Comparison of ENCODE assay signal across 8 mouse cellular contexts in genomic region chr4:46601258-46601843, GRCm38 (mm10). TPM values are rescaled to one million over a fixed set of nuclear protein-coding genes. Genes with fewer than 3 reads are reported as not detected.
DNase-seq lines count a peak whose midpoint lies in the region; ATAC-seq and TF ChIP-seq lines count a peak whose summit lies in the region.

No protein-coding gene starts in this region.

- DNase-seq in kidney, adult 9 months: no peak
- DNase-seq in adrenal gland, postnatal 10 days: peak; percentile 49
- DNase-seq in cerebellum, postnatal 36 days: peak; percentile 71 to 74
- peak; percentile 48 for DNase-seq in hindbrain, embryonic 11.5 days (ENCODE audit: low spot score)
- DNase-seq in thymus, postnatal 10 days (ENCODE audit: low spot score in 2 of 2): no peak

- TF ChIP-seq CTCF in olfactory bulb, adult 2 months (IDR thresholded peaks at IDR 0.05; ENCODE audit: insufficient read depth, low read depth, low read length): no peak

- H3K4me3 ChIP-seq in kidney, embryonic 16.5 days (ENCODE audit: low read length): peak overlapping the region; percentile 63
- peak overlapping the region; percentile 58 for H3K4me3 ChIP-seq in hindbrain, embryonic 11.5 days (ENCODE audit: low read depth, low read length)
- peak overlapping the region; percentile 58 for H3K4me3 ChIP-seq in liver, embryonic 15.5 days (replicated peaks)
- H3K4me3 ChIP-seq in olfactory bulb, adult 2 months (ENCODE audit: insufficient read depth, low read depth, low read length): peak overlapping the region; percentile 59

- peak overlapping the region; percentile 98 for H3K4me2 ChIP-seq in kidney, embryonic 16.5 days (replicated peaks; ENCODE audit: low read depth, low read length)
- peak overlapping the region; percentile 96 for H3K4me2 ChIP-seq in hindbrain, embryonic 11.5 days (replicated peaks; ENCODE audit: low read depth, low read length)
- peak overlapping the region; percentile 80 for H3K4me2 ChIP-seq in liver, embryonic 15.5 days

- ATAC-seq in kidney, embryonic 16.5 days (ENCODE audit: low FRiP score, low TSS enrichment): peak; percentile 44
- ATAC-seq in hindbrain, embryonic 11.5 days (ENCODE audit: low FRiP score): peak; percentile 48; the same call in 1 of the 2 replicates
- no peak for ATAC-seq in liver, embryonic 15.5 days (ENCODE audit: insufficient read depth)

- TF ChIP-seq POLR2A in olfactory bulb, adult 2 months (IDR thresholded peaks at IDR 0.05; ENCODE audit: insufficient read depth, low read depth, low read length): no peak

- H3K9ac ChIP-seq in kidney, embryonic 16.5 days (replicated peaks; ENCODE audit: low read length): peak overlapping the region; percentile 67
- H3K9ac ChIP-seq in hindbrain, embryonic 11.5 days (ENCODE audit: low read depth, low read length): peak overlapping the region; percentile 62
- peak overlapping the region; percentile 41; the same call in 1 of the 2 replicates for H3K9ac ChIP-seq in liver, embryonic 15.5 days

- no peaks in the 10 kb centered on the region for H3K36me3 ChIP-seq in kidney, embryonic 16.5 days (ENCODE audit: insufficient read depth, low read length)
- H3K36me3 ChIP-seq in hindbrain, embryonic 11.5 days (ENCODE audit: control insufficient read depth, insufficient read depth, low read length): no peaks in the 10 kb centered on the region
- no peaks in the 10 kb centered on the region for H3K36me3 ChIP-seq in liver, embryonic 15.5 days (replicated peaks)

- H3K9me3 ChIP-seq in kidney, embryonic 16.5 days (ENCODE audit: low read length): no peaks in the 10 kb centered on the region
- no peaks in the 10 kb centered on the region for H3K9me3 ChIP-seq in hindbrain, embryonic 11.5 days (ENCODE audit: control insufficient read depth, low read length)
- no peaks in the 10 kb centered on the region for H3K9me3 ChIP-seq in liver, embryonic 15.5 days (replicated peaks)

- under 1% methylated on average over 52 of the region's 52 CpGs for WGBS in kidney, embryonic 16.5 days
- WGBS in hindbrain, embryonic 11.5 days: under 1% methylated on average over 35 of the region's 52 CpGs
- WGBS in liver, embryonic 15.5 days (ENCODE audit: insufficient replicate concordance): under 1% methylated on average over 50 of the region's 52 CpGs
- WGBS in olfactory bulb, adult 2 months: 1% methylated on average over 51 of the region's 52 CpGs

- peaks cover 23% of the 10 kb centered on the region for H3K27me3 ChIP-seq in kidney, embryonic 16.5 days (ENCODE audit: insufficient read depth, low read length)
- H3K27me3 ChIP-seq in hindbrain, embryonic 11.5 days (ENCODE audit: control insufficient read depth, insufficient read depth, low read length): peaks cover 20% of the 10 kb centered on the region
- peaks cover 70% of the 10 kb centered on the region for H3K27me3 ChIP-seq in liver, embryonic 15.5 days

- peaks cover 5% of the 10 kb centered on the region; the same call in 1 of the 2 replicates for H3K4me1 ChIP-seq in kidney, embryonic 16.5 days (ENCODE audit: insufficient read depth, low read length)
- H3K4me1 ChIP-seq in hindbrain, embryonic 11.5 days (replicated peaks; ENCODE audit: control insufficient read depth, insufficient read depth, low read length): no peaks in the 10 kb centered on the region
- peaks cover 28% of the 10 kb centered on the region for H3K4me1 ChIP-seq in liver, embryonic 15.5 days (replicated peaks)
- H3K4me1 ChIP-seq in olfactory bulb, adult 2 months (ENCODE audit: control insufficient read depth, insufficient read depth, low read length): peaks cover 7% of the 10 kb centered on the region

- H3K27ac ChIP-seq in kidney, embryonic 16.5 days (ENCODE audit: low read length): no peak overlapping the region
- no peak overlapping the region for H3K27ac ChIP-seq in hindbrain, embryonic 11.5 days (ENCODE audit: low read depth, low read length)
- H3K27ac ChIP-seq in liver, embryonic 15.5 days (replicated peaks): no peak overlapping the region
- no peak overlapping the region for H3K27ac ChIP-seq in olfactory bulb, adult 2 months (ENCODE audit: insufficient read depth, low read depth, low read length)

RNA-seq across cellular contexts. Expression of gene Coro2a, which starts 0.7 kb away (rescaled TPM):
- polyA plus RNA-seq in kidney, embryonic 16.5 days (2015; fragmentation: Nextera tagmentation; extraction: Ambion mirVana): 5.9 and 6.4 TPM in 2 replicates
- 1 to 10 TPM; 3.0 to 4.3 TPM for total RNA-seq in adrenal gland, postnatal 10 days (2021)
- polyA plus RNA-seq in hindbrain, embryonic 11.5 days (2014; fragmentation: Nextera tagmentation; extraction: Ambion mirVana): 3.6 and 6.6 TPM in 2 replicates
- 2.9 and 3.2 TPM in 2 replicates for polyA plus RNA-seq in liver, embryonic 15.5 days (2015; fragmentation: Nextera tagmentation; extraction: Ambion mirVana)
- not detected in 2 replicates for polyA plus RNA-seq in olfactory bulb, adult 2 months (2012; ENCODE audit: insufficient read depth, insufficient read length, low replicate concordance, missing spikeins)

RNA-seq across cellular contexts. Expression of gene Tbc1d2, which starts 48.7 kb away (rescaled TPM):
- polyA plus RNA-seq in kidney, embryonic 16.5 days (2015; fragmentation: Nextera tagmentation; extraction: Ambion mirVana): 3.4 and 3.7 TPM in 2 replicates
- 1 to 10 TPM; 2.2 to 3.7 TPM for total RNA-seq in adrenal gland, postnatal 10 days (2021)
- polyA plus RNA-seq in hindbrain, embryonic 11.5 days (2014; fragmentation: Nextera tagmentation; extraction: Ambion mirVana): 1.0 and 1.1 TPM in 2 replicates
- 0.78 and 0.93 TPM in 2 replicates for polyA plus RNA-seq in liver, embryonic 15.5 days (2015; fragmentation: Nextera tagmentation; extraction: Ambion mirVana)
- not detected in 2 replicates for polyA plus RNA-seq in olfactory bulb, adult 2 months (2012; ENCODE audit: insufficient read depth, insufficient read length, low replicate concordance, missing spikeins)

Comparison
In these comparisons a context has a peak if more than half of its experiments do, and no peak if none do; other contexts are left out.
1. DNase-seq: peak in adrenal gland, postnatal 10 days (single experiment), cerebellum, postnatal 36 days (2 of 2) and hindbrain, embryonic 11.5 days (single experiment); none in kidney, adult 9 months (single experiment) and thymus, postnatal 10 days (0 of 2).
2. Peak in every context shown above with its lines, with median percentiles within 50 percentile points of each other: H3K4me2 ChIP-seq, H3K4me3 ChIP-seq and H3K9ac ChIP-seq.